Mouse (Mus musculus): ENCODE measurements around the gene Gpr12. TPM values are rescaled to one million over a fixed set of nuclear protein-coding genes. Genes with fewer than 3 reads are reported as not detected.

The Gpr12 gene
- not detected in 2 replicates for polyA plus RNA-seq (2012; rRNA removed)

DNA sequence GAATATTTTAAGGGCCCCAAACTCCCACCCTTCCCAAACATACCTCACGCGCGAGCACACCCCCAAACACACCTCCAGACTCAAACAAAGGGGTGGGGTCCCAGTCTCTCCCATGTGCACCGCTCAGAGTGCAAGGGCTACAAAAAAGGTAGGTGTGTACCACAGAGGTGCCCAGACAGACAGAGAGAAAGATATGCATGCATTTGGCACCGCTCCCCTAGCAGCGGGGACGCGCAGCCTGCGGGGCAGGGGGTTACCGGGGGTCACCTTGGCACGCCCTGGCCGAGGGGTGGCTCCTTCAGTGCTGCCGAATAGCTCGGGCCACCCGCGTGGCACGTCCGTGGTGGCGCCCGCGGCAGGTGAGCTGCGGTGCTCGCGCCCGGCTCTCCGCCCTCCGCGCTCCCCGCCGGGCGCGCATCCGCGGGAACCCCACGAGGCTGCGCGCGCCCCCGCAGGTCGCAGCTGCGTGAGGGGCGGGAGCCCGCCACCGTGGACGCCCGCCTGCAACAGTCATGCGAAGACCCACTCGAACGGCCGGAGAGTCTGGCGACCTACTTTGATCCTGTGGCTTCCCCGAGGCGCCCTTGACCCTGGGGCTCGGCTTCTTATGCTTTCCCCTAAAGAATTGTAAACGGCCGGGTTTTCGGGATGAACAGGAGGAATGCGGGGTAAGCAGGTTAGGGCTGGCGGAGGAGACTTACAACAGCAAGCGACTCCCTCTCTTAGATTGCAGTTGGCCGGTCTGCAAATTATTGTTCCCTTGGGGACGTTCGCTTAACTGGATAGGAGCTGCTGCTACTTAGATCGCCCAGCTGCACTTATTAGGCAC is at the start of gene Gpr12:
Gene Gpr12 (minus strand): TSS at position 762 of the 829 bp plus-strand sequence.

DNA sequence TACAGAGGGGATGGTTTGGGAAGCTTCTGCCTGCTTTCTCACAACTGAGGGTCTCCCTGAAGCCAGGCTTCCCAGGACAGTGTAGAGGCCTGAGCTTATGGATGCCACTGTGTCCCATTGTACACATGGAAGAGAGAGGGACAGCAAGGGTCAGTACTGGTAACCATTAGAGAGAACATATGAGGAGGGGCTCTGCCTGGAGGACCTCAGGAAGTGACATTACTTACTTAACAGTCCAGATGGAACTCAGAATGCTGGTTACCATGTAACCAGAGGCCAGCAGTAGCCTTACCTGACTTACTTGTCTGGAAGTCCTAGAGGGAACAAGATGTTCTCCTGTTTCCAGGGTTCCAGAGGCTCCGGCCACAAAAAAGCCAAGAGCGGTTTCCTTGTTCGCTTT is 29.2 kb downstream of the Gpr12 start, which contains the start of gene Gm3415:
Gene Gm3415 (plus strand): TSS at position 301 of the 400 bp plus-strand sequence.

DNA sequence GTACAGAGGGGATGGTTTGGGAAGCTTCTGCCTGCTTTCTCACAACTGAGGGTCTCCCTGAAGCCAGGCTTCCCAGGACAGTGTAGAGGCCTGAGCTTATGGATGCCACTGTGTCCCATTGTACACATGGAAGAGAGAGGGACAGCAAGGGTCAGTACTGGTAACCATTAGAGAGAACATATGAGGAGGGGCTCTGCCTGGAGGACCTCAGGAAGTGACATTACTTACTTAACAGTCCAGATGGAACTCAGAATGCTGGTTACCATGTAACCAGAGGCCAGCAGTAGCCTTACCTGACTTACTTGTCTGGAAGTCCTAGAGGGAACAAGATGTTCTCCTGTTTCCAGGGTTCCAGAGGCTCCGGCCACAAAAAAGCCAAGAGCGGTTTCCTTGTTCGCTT is 47.7 kb downstream of the Gpr12 start, which contains the start of gene Gm3409:
Gene Gm3409 (plus strand): TSS at position 301 of the 400 bp plus-strand sequence.

Other genes with a start within 250 kb of the Gpr12 start
- gene Wasf3, start 200.3 kb downstream of the Gpr12 start, polyA plus RNA-seq (2012; rRNA removed): 1.1 and 1.5 TPM in 2 replicates
- gene Gm6408, start 103.3 kb downstream of the Gpr12 start, polyA plus RNA-seq (2012; rRNA removed): not detected in 2 replicates
- not detected in 2 replicates for gene Gm6370, start 93.9 kb downstream of the Gpr12 start, polyA plus RNA-seq (2012; rRNA removed)
- not detected in 2 replicates for gene 4930449I24Rik, start 82.8 kb downstream of the Gpr12 start, polyA plus RNA-seq (2012; rRNA removed)
- not detected in 2 replicates for gene Gm3402, start 71.1 kb downstream of the Gpr12 start, polyA plus RNA-seq (2012; rRNA removed)
- not detected in 2 replicates for gene Gm3404, start 59.4 kb downstream of the Gpr12 start, polyA plus RNA-seq (2012; rRNA removed)
- not detected in 2 replicates for gene Gm3409, start 47.6 kb downstream of the Gpr12 start, polyA plus RNA-seq (2012; rRNA removed)
- gene Gm3415, start 29.1 kb downstream of the Gpr12 start, polyA plus RNA-seq (2012; rRNA removed): not detected in 2 replicates
- gene Usp12, start 209.8 kb upstream of the Gpr12 start, polyA plus RNA-seq (2012; rRNA removed): 1.6 and 2.6 TPM in 2 replicates
- gene Rpl21, start 247.7 kb upstream of the Gpr12 start, polyA plus RNA-seq (2012; rRNA removed): 4.8 and 5.1 TPM in 2 replicates

Measured in stomach, adult 2 months (tissue).